Mouse (Mus musculus) mammary gland, adult 2 months (tissue): ENCODE results near the gene Gm28102. TPM values are rescaled to one million over a fixed set of nuclear protein-coding genes. Genes with fewer than 3 reads are reported as not detected.

Experiments
- polyA plus RNA-seq: library from polyadenylated mRNA; depleted of rRNA; stranded (reverse); fragments of >200 nt; gene quantifications from 2 replicates; pipeline ENCODE4 v1.2.3, GENCODE M21; 2012; ENCODE audit warnings: low replicate concordance; rRNA removed

Gm28102 gene
- not detected in 2 replicates for polyA plus RNA-seq

GRCm38 (mm10) chrY:88053015-88053414 is at the start of gene Gm28102:
Gene Gm28102 (plus strand): TSS chrY:88053315.

